8 mouse cellular contexts compared by ENCODE assay signal in genomic region chr13:37477749-37478548, GRCm38 (mm10).
DNase-seq lines count a peak whose midpoint lies in the region; ATAC-seq lines count a peak whose summit lies in the region.

No protein-coding gene starts in this region.

- H3K4me1 ChIP-seq in forebrain, embryonic 11.5 days (replicated peaks; ENCODE audit: control insufficient read depth, insufficient read depth, low read length): peaks cover 5% of the 10 kb centered on the region
- peaks cover 24% of the 10 kb centered on the region for H3K4me1 ChIP-seq in intestine, embryonic 16.5 days (ENCODE audit: control insufficient read depth, insufficient read depth, low read length)
- H3K4me1 ChIP-seq in liver, embryonic 16.5 days (ENCODE audit: control insufficient read depth, low read depth, low read length): peaks cover 16% of the 10 kb centered on the region
- H3K4me1 ChIP-seq in neural tube, embryonic 11.5 days (ENCODE audit: control insufficient read depth, insufficient read depth, low read length): peaks cover under 1% of the 10 kb centered on the region

- H3K36me3 ChIP-seq in forebrain, embryonic 11.5 days (ENCODE audit: control insufficient read depth, insufficient read depth, low read length): no peaks in the 10 kb centered on the region
- no peaks in the 10 kb centered on the region for H3K36me3 ChIP-seq in intestine, embryonic 16.5 days (ENCODE audit: control insufficient read depth, insufficient read depth, low read length)
- H3K36me3 ChIP-seq in liver, embryonic 16.5 days (ENCODE audit: control insufficient read depth, insufficient read depth): no peaks in the 10 kb centered on the region
- no peaks in the 10 kb centered on the region for H3K36me3 ChIP-seq in neural tube, embryonic 11.5 days (ENCODE audit: control insufficient read depth, insufficient read depth, low read length)

- H3K4me3 ChIP-seq in forebrain, embryonic 11.5 days (ENCODE audit: low read depth, low read length): peak overlapping the region; percentile 19
- H3K4me3 ChIP-seq in intestine, embryonic 16.5 days (ENCODE audit: low read length): peak overlapping the region; percentile 44
- peak overlapping the region; percentile 45 for H3K4me3 ChIP-seq in liver, embryonic 16.5 days (ENCODE audit: low read depth, low read length)
- H3K4me3 ChIP-seq in neural tube, embryonic 11.5 days (ENCODE audit: low read depth, low read length): no peak overlapping the region

- no peak overlapping the region for H3K27ac ChIP-seq in forebrain, embryonic 11.5 days (ENCODE audit: low read depth, low read length)
- H3K27ac ChIP-seq in intestine, embryonic 16.5 days (ENCODE audit: low read length): peak overlapping the region; percentile 86
- H3K27ac ChIP-seq in liver, embryonic 16.5 days (ENCODE audit: low read length): no peak overlapping the region
- H3K27ac ChIP-seq in neural tube, embryonic 11.5 days (ENCODE audit: low read depth, low read length): no peak overlapping the region

- peak overlapping the region; percentile 20 for H3K9ac ChIP-seq in forebrain, embryonic 11.5 days (ENCODE audit: low read length)
- peak overlapping the region; percentile 61 for H3K9ac ChIP-seq in intestine, embryonic 16.5 days (ENCODE audit: low read depth, low read length)
- H3K9ac ChIP-seq in liver, embryonic 16.5 days (ENCODE audit: low read depth, low read length): no peak overlapping the region
- no peak overlapping the region for H3K9ac ChIP-seq in neural tube, embryonic 11.5 days (ENCODE audit: low read length)

- no peaks in the 10 kb centered on the region for H3K27me3 ChIP-seq in forebrain, embryonic 11.5 days (ENCODE audit: control insufficient read depth, insufficient read depth, low read length)
- no peaks in the 10 kb centered on the region for H3K27me3 ChIP-seq in intestine, embryonic 16.5 days (replicated peaks; ENCODE audit: control insufficient read depth, insufficient read depth, low read length)
- no peaks in the 10 kb centered on the region; the same call in 1 of the 2 replicates for H3K27me3 ChIP-seq in liver, embryonic 16.5 days (ENCODE audit: control insufficient read depth, insufficient read depth, low read depth, low read length)
- no peaks in the 10 kb centered on the region for H3K27me3 ChIP-seq in neural tube, embryonic 11.5 days (ENCODE audit: control insufficient read depth, insufficient read depth, low read length)

- no peak for ATAC-seq in CD4-positive, CD25-positive, alpha-beta regulatory T cell, adult 4 months
- ATAC-seq in forebrain, embryonic 11.5 days (replicated peaks; ENCODE audit: low FRiP score): peak; percentile 69
- ATAC-seq in intestine, embryonic 16.5 days: peak; percentile 78
- ATAC-seq in liver, embryonic 16.5 days (ENCODE audit: low read depth): peak; percentile 77
- no peak for ATAC-seq in neural tube, embryonic 11.5 days (ENCODE audit: insufficient read depth, low FRiP score, low TSS enrichment)

- no peaks in the 10 kb centered on the region for H3K9me3 ChIP-seq in forebrain, embryonic 11.5 days (ENCODE audit: control insufficient read depth, low read length)
- no peaks in the 10 kb centered on the region for H3K9me3 ChIP-seq in intestine, embryonic 16.5 days (ENCODE audit: control insufficient read depth, low read length)
- no peaks in the 10 kb centered on the region for H3K9me3 ChIP-seq in liver, embryonic 16.5 days (replicated peaks; ENCODE audit: control insufficient read depth, low read length)
- H3K9me3 ChIP-seq in neural tube, embryonic 11.5 days (ENCODE audit: control insufficient read depth, low read length): no peaks in the 10 kb centered on the region

- peak; percentile 64 for DNase-seq in CD4-positive, CD25-positive, alpha-beta regulatory T cell, adult 2 months (ENCODE audit: low read depth, low spot score)
- DNase-seq in ES-CJ7 (ENCODE audit: low read depth, low spot score): peak; percentile 59
- peak; percentile 86 for DNase-seq in forebrain, embryonic 11.5 days (ENCODE audit: low spot score)
- peak; percentile 70 for DNase-seq in neural tube, embryonic 11.5 days (ENCODE audit: low spot score)
- no peak for DNase-seq in right cerebral cortex, postnatal 25 days

- H3K4me2 ChIP-seq in forebrain, embryonic 11.5 days (ENCODE audit: low read depth, low read length, severe bottlenecking): peak overlapping the region; percentile 47
- H3K4me2 ChIP-seq in intestine, embryonic 16.5 days (ENCODE audit: low read depth, low read length): peak overlapping the region; percentile 61
- H3K4me2 ChIP-seq in liver, embryonic 16.5 days (ENCODE audit: low read depth, low read length): peak overlapping the region; percentile 48
- H3K4me2 ChIP-seq in neural tube, embryonic 11.5 days (ENCODE audit: low read depth): peak overlapping the region; percentile 36

- 2% methylated on average over 14 of the region's 15 CpGs for WGBS in forebrain, embryonic 11.5 days
- WGBS in intestine, embryonic 16.5 days: 3% methylated on average over 13 of the region's 15 CpGs
- WGBS in liver, embryonic 16.5 days (ENCODE audit: insufficient replicate concordance): 10% methylated on average over 14 of the region's 15 CpGs
- 2% methylated on average over 15 of the region's 15 CpGs for WGBS in neural tube, embryonic 11.5 days

Comparison
In these comparisons a context has a peak if more than half of its experiments do, and no peak if none do; other contexts are left out.
1. ATAC-seq: peak in forebrain, embryonic 11.5 days (single experiment), intestine, embryonic 16.5 days (single experiment) and liver, embryonic 16.5 days (single experiment); none in CD4-positive, CD25-positive, alpha-beta regulatory T cell, adult 4 months (single experiment) and neural tube, embryonic 11.5 days (single experiment).
2. H3K9ac ChIP-seq: peak in forebrain, embryonic 11.5 days (single experiment) and intestine, embryonic 16.5 days (single experiment); none in liver, embryonic 16.5 days (single experiment) and neural tube, embryonic 11.5 days (single experiment).
3. Peak in every context shown above with its lines, with median percentiles within 50 percentile points of each other: H3K4me2 ChIP-seq.